Mouse (Mus musculus) ES-E14 (cell line): ENCODE measurements at regions not wholly inside any gene's neighbourhood (a gene's known extent, or its start where the extent isn't known, plus 50 kb on each side); places are given as distances from the start of the nearest gene placed in this dataset.
"Not testable (repeated sequence)": the region's sequence is repeated elsewhere in the genome, so short reads cannot be mapped to it uniquely, and the experiment has no call there.

Source experiments
- DNase-seq: peaks from one replicate; pipeline ENCODE4 v3.0.0-alpha.2; 2013; ENCODE audit warnings: low read depth, low spot score
- H3K27ac ChIP-seq: 2 replicates; pipeline ENCODE4 v1.5.1; 2012; ENCODE audit warnings: low read depth, mild to moderate bottlenecking, low read length, moderate library complexity, mixed read lengths; ENCODE audit not compliant: poor library complexity, insufficient read depth, severe bottlenecking
- H3K36me3 ChIP-seq: 2 replicates; pipeline ENCODE4 v1.6.1; 2012; ENCODE audit warnings: mild to moderate bottlenecking, low read length, moderate library complexity, mixed read lengths; ENCODE audit not compliant: control insufficient read depth, poor library complexity, insufficient read depth, severe bottlenecking
- H3K4me1 ChIP-seq, 2 experiments: fragments of 150-350 bp in 1 of 2; sonication (generic) in 1 of 2; 2 replicates each; pipeline ENCODE4 v1.6.1; 2012; ENCODE audit warnings: low read length in 2 of 2, mild to moderate bottlenecking in 1 of 2, mixed read lengths in 1 of 2; ENCODE audit not compliant: control insufficient read depth in 2 of 2, insufficient read depth in 2 of 2, poor library complexity in 1 of 2
- H3K4me3 ChIP-seq, 2 experiments: fragments of 150-350 bp in 1 of 2; sonication (generic) in 1 of 2; 2 replicates each; pipeline ENCODE4 v1.5.1; 2012; ENCODE audit warnings: low read length in 2 of 2, low read depth in 1 of 2, mild to moderate bottlenecking in 1 of 2, mixed read lengths in 1 of 2; ENCODE audit not compliant: insufficient read depth in 1 of 2, poor library complexity in 1 of 2, severe bottlenecking in 1 of 2
- H3K9ac ChIP-seq: 2 replicates; pipeline ENCODE4 v1.6.1; 2012; ENCODE audit warnings: low read depth, mild to moderate bottlenecking, low read length, mixed read lengths; ENCODE audit not compliant: poor library complexity, insufficient read depth, severe bottlenecking
- H3K9me3 ChIP-seq: fragments of 150-350 bp; sonication (generic); 2 replicates; pipeline ENCODE4 v1.6.1; 2012; ENCODE audit warnings: low read depth, mild to moderate bottlenecking, low read length; ENCODE audit not compliant: control insufficient read depth, insufficient read depth
- CHD2 ChIP-seq: IDR thresholded peaks from 2 replicates; pipeline ENCODE4 v1.6.1; 2014; ENCODE audit warnings: mild to moderate bottlenecking, low read depth, low read length, inconsistent platforms
- HCFC1 ChIP-seq: IDR thresholded peaks from 2 replicates; pipeline ENCODE4 v1.6.1; 2012; ENCODE audit warnings: low read length, inconsistent platforms, borderline replicate concordance; ENCODE audit not compliant: insufficient read depth
- MAFK ChIP-seq: IDR thresholded peaks from 2 replicates; pipeline ENCODE4 v1.6.1; 2014; ENCODE audit warnings: mild to moderate bottlenecking, low read depth, low read length, inconsistent platforms; ENCODE audit not compliant: insufficient read depth
- ZC3H11A ChIP-seq: IDR thresholded peaks from 2 replicates; pipeline ENCODE4 v1.6.1; 2012; ENCODE audit warnings: low read depth, mild to moderate bottlenecking, inconsistent platforms, low read length, borderline replicate concordance
- ZNF384 ChIP-seq: IDR thresholded peaks from 2 replicates; pipeline ENCODE4 v1.6.1; 2012; ENCODE audit warnings: low read depth, low read length, inconsistent platforms
- in situ Hi-C, 2 experiments: fragments of 600-800 bp; cut with MboI; formaldehyde crosslinking; loops; one replicate each; pipeline ENCODE4 v1.15.1; 2025; ENCODE audit warnings: low sequenced_read_pairs in 2 of 2, inconsistent platforms in 1 of 2; ENCODE audit not compliant: unreplicated experiment in 2 of 2

DNA sequence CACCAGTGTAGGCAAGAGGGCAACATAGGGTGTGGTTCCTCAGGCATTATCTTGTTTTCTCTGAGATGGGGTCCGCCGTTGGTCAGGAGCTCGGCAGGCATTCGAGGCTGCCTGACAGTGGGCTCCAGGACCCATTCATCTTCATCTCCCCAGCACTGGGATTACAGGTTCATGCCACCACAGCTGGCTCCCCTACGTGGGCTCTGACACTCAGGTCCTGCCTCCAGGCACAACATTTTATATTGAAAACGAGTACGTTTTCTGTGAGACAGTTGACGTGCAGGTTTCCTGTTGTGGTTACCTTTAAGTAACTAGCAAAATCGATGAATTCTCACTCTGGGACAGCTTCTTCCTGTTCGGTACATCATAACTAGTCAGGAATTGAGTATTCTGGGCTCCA lies 157.3 kb upstream of the Arglu1 start:
- H3K4me1 ChIP-seq = no peaks in the 10 kb centered on the region
- H3K9ac ChIP-seq = no peak overlapping the region
- DNase-seq = no peak
- TF ChIP-seq MAFK = no peak
- no peak for TF ChIP-seq CHD2
- no peak for TF ChIP-seq ZNF384
- TF ChIP-seq ZC3H11A = no peak
- no peaks in the 10 kb centered on the region for H3K36me3 ChIP-seq
- H3K4me3 ChIP-seq = no peak overlapping the region
- in situ Hi-C loops = no loop called here
- H3K9me3 ChIP-seq = no peaks in the 10 kb centered on the region
- no peak overlapping the region for H3K27ac ChIP-seq

DNA sequence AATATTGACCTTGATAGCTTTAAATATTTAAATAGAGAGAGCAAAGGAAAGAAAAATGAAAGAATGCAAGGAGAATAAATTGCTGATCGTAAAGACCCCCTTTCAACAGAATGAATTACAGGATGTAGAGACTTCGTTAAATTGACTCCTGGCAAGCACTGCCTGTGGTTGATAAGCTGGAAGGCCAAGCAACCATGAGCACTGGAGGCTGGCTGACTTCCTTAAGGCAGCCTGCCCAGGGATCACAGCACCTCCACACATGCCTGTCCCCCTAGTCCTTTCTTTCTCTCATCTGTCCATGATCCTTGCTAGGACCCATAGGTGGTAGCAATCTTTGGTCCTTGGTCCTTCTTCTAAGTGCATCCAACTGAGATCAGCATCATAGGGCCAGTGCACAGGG lies 152.0 kb upstream of the Arglu1 start:
- Histone ChIP-seq H3K27ac (no peak overlapping the region), H3K36me3 (no peaks in the 10 kb centered on the region), H3K9ac (no peak overlapping the region), H3K9me3 (no peaks in the 10 kb centered on the region), H3K4me1 (no peaks in the 10 kb centered on the region), H3K4me3 (no peak overlapping the region)
- DNase-seq = no peak
- TF ChIP-seq ZC3H11A = no peak
- TF ChIP-seq HCFC1 = no peak
- no peak for TF ChIP-seq ZNF384
- no peak for TF ChIP-seq CHD2
- no peak for TF ChIP-seq MAFK
- in situ Hi-C loops = no loop called here

DNA sequence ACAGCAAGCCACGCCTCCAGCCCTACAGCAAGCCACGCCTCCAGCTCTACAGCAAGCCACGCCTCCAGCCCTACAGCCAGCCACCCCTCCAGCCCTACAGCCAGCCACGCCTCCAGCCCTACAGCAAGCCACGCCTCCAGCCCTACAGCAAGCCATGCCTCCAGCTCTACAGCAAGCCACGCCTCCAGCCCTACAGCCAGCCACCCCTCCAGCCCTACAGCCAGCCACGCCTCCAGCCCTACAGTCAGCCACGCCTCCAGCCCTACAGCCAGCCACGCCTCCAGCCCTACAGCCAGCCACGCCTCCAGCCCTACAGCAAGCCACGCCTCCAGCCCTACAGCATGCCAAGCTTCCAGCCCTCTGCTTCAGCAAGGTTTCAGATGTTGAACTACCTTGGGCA lies 145.8 kb upstream of the Arglu1 start:
- H3K9me3 ChIP-seq, H3K9ac ChIP-seq, H3K36me3 ChIP-seq, H3K4me1 ChIP-seq, in situ Hi-C loops, H3K27ac ChIP-seq, H3K4me3 ChIP-seq: not testable (repeated sequence)
- DNase-seq = peak; percentile 40

- H3K4me3 ChIP-seq = no peak overlapping the region
- in situ Hi-C loops = no loop called here
- H3K4me1 ChIP-seq = 0 out of 4 replicates have a peak, but pooled peaks cover 0 to 3% of the 10 kb centered on the region in 2 experiments
- no peaks in the 10 kb centered on the region for H3K36me3 ChIP-seq
- no peak overlapping the region for H3K9ac ChIP-seq
- H3K27ac ChIP-seq = no peak overlapping the region
- no peak for TF ChIP-seq ZC3H11A
- no peak for TF ChIP-seq CHD2
- no peak for TF ChIP-seq HCFC1
- TF ChIP-seq MAFK = no peak
- TF ChIP-seq ZNF384 = no peak
- no peak for DNase-seq
- H3K9me3 ChIP-seq = no peaks in the 10 kb centered on the region
Measured at GRCm38 (mm10) chr8:8831306-8831705, 141.0 kb upstream of the Arglu1 start.

- no peak for DNase-seq
- in situ Hi-C loops = no loop called here
- H3K4me3 ChIP-seq = no peak overlapping the region
- no peaks in the 10 kb centered on the region for H3K36me3 ChIP-seq
- TF ChIP-seq CHD2 = no peak
- no peak for TF ChIP-seq ZC3H11A
- TF ChIP-seq HCFC1 = no peak
- TF ChIP-seq MAFK = no peak
- no peak for TF ChIP-seq ZNF384
- H3K4me1 ChIP-seq = no peaks in the 10 kb centered on the region
- no peaks in the 10 kb centered on the region for H3K9me3 ChIP-seq
- H3K27ac ChIP-seq = no peak overlapping the region
- no peak overlapping the region for H3K9ac ChIP-seq
Measured at GRCm38 (mm10) chr8:8829230-8829629, 138.9 kb upstream of the Arglu1 start.
